Mouse (Mus musculus): ENCODE data around the gene Acvrl1.

DNA sequence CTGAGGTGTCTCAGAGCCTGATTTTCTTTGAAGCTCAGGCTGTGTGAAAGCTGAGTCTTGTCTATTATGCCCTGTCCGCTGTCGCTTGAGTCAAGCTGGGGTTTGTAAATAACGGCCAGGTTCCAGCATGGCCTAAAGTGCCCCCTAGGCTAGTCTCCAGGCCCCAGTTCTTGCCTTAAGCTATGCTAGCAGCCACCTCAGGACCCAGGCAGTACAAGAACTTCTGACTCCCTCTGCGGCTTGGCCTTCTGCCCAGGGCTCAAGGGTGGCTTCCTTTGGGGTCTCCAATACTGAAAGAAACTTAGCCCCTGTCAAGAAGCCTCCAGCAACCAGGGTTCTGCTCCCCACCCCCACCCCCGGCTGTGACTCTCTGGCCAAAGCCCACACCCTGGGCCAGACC is 15.9 kb downstream of the Acvrl1 start:
- TF ChIP-seq CTCF (IDR thresholded peaks at IDR 0.05; ENCODE audit: low read depth): no peak
- TF ChIP-seq EP300 (IDR thresholded peaks at IDR 0.05; ENCODE audit: low read depth): no peak
